ENCODE assay signal across 8 mouse cellular contexts in genomic region chr5:38529724-38530428, GRCm38 (mm10). TPM values are rescaled to one million over a fixed set of nuclear protein-coding genes. Genes with fewer than 3 reads are reported as not detected.
DNase-seq lines count a peak whose midpoint lies in the region; ATAC-seq and TF ChIP-seq lines count a peak whose summit lies in the region.

No protein-coding gene starts in this region.

- no peak for DNase-seq in gastrocnemius, adult 2 months
- no peak for DNase-seq in gastrocnemius, postnatal 25 days
- peak; percentile 41 for DNase-seq in NIH3T3 (ENCODE audit: low read depth)
- DNase-seq in neural tube, embryonic 10.5 days (ENCODE audit: extremely low spot score, low spot score) = peak; percentile 18
- no peak for DNase-seq in adrenal gland, adult 18-20 months (ENCODE audit: low spot score in 2 of 2)
- no peak for DNase-seq in left cerebral cortex, adult 18-20 months (ENCODE audit: low spot score in 2 of 2)

- H3K9me3 ChIP-seq in hindbrain, embryonic 15.5 days = no peaks in the 10 kb centered on the region
- H3K9me3 ChIP-seq in heart, embryonic 11.5 days (replicated peaks; ENCODE audit: control insufficient read depth, low read length) = no peaks in the 10 kb centered on the region

- WGBS in hindbrain, embryonic 15.5 days = 78% methylated on average over 6 of the region's 6 CpGs
- WGBS in heart, embryonic 11.5 days (ENCODE audit: insufficient replicate concordance) = 76% methylated on average over 6 of the region's 6 CpGs

- H3K4me1 ChIP-seq in hindbrain, embryonic 15.5 days (replicated peaks) = no peaks in the 10 kb centered on the region
- no peaks in the 10 kb centered on the region for H3K4me1 ChIP-seq in heart, embryonic 11.5 days (ENCODE audit: control insufficient read depth, insufficient read depth, low read length)

- intact Hi-C loops in gastrocnemius, adult 2 months (cut with DNase I) = no loop called here

- H3K4me2 ChIP-seq in hindbrain, embryonic 15.5 days = no peak overlapping the region
- no peak overlapping the region for H3K4me2 ChIP-seq in heart, embryonic 11.5 days

- peaks cover 83% of the 10 kb centered on the region for H3K36me3 ChIP-seq in hindbrain, embryonic 15.5 days
- peaks cover 66% of the 10 kb centered on the region for H3K36me3 ChIP-seq in heart, embryonic 11.5 days (ENCODE audit: control insufficient read depth, insufficient read depth, low read length)

- peak; percentile 47 for ATAC-seq in hindbrain, embryonic 15.5 days (ENCODE audit: low FRiP score, low read depth)
- ATAC-seq in heart, embryonic 11.5 days (replicated peaks; ENCODE audit: insufficient number of reproducible peaks, low FRiP score, low TSS enrichment) = no peak

- H3K27ac ChIP-seq in gastrocnemius, adult 2 months = no peak overlapping the region
- no peak overlapping the region for H3K27ac ChIP-seq in hindbrain, embryonic 15.5 days (replicated peaks)
- no peak overlapping the region for H3K27ac ChIP-seq in heart, embryonic 11.5 days (ENCODE audit: low read depth, low read length)

- peak; percentile 42; the same call in 1 of the 2 replicates for TF ChIP-seq CTCF in gastrocnemius, adult 2 months (IDR thresholded peaks at IDR 0.05)

- no peak overlapping the region for H3K4me3 ChIP-seq in gastrocnemius, adult 2 months
- H3K4me3 ChIP-seq in hindbrain, embryonic 15.5 days = no peak overlapping the region
- no peak overlapping the region for H3K4me3 ChIP-seq in heart, embryonic 11.5 days (ENCODE audit: low read depth, low read length)

- H3K27me3 ChIP-seq in hindbrain, embryonic 15.5 days = no peaks in the 10 kb centered on the region
- no peaks in the 10 kb centered on the region for H3K27me3 ChIP-seq in heart, embryonic 11.5 days (ENCODE audit: control insufficient read depth, insufficient read depth, low read length)

- H3K9ac ChIP-seq in hindbrain, embryonic 15.5 days = no peak overlapping the region
- H3K9ac ChIP-seq in heart, embryonic 11.5 days (ENCODE audit: low read depth, low read length) = no peak overlapping the region

RNA-seq across cellular contexts. Expression of gene Slc2a9, which starts 26.9 kb away (rescaled TPM):
- total RNA-seq in gastrocnemius, adult 2 months (2021) = under 1 TPM; 0.20 to 0.25 TPM
- under 1 TPM; 0.10 to 0.43 TPM for total RNA-seq in gastrocnemius, postnatal 25 days (2021)
- polyA plus RNA-seq in hindbrain, embryonic 15.5 days (2015; fragmentation: Nextera tagmentation; extraction: Ambion mirVana) = 0.49 and 0.60 TPM in 2 replicates
- 1 to 10 TPM; 2.0 to 2.6 TPM for total RNA-seq in adrenal gland, adult 18-20 months (2021)
- 1 to 10 TPM in 1 of 2 experiments, under 1 TPM in 1; 0.70 to 1.1 TPM for total RNA-seq in left cerebral cortex, adult 18-20 months (2021)
- polyA plus RNA-seq in heart, embryonic 11.5 days (2014; fragmentation: Nextera tagmentation; extraction: Ambion mirVana) = 0.19 and 0.49 TPM in 2 replicates

RNA-seq across cellular contexts. Expression of gene Wdr1, which starts 33.1 kb away (rescaled TPM):
- total RNA-seq in gastrocnemius, adult 2 months (2021) = 10 to 100 TPM; 42.7 to 64.8 TPM
- total RNA-seq in gastrocnemius, postnatal 25 days (2021) = 10 to 100 TPM; 62.8 to 73.4 TPM
- polyA plus RNA-seq in hindbrain, embryonic 15.5 days (2015; fragmentation: Nextera tagmentation; extraction: Ambion mirVana) = 185 and 188 TPM in 2 replicates
- 100 to 1,000 TPM; 123 to 153 TPM for total RNA-seq in adrenal gland, adult 18-20 months (2021)
- total RNA-seq in left cerebral cortex, adult 18-20 months (2021) = 100 to 1,000 TPM; 150 to 157 TPM
- 244 and 288 TPM in 2 replicates for polyA plus RNA-seq in heart, embryonic 11.5 days (2014; fragmentation: Nextera tagmentation; extraction: Ambion mirVana)

Comparison
In these comparisons a context has a peak if more than half of its experiments do, and no peak if none do; other contexts are left out.
1. DNase-seq: peak in NIH3T3 (single experiment) and neural tube, embryonic 10.5 days (single experiment); none in gastrocnemius, adult 2 months (single experiment), gastrocnemius, postnatal 25 days (single experiment), adrenal gland, adult 18-20 months (0 of 2) and left cerebral cortex, adult 18-20 months (0 of 2).